Mouse (Mus musculus) mouse embryonic stem cell (cell line): ENCODE measurements around the gene Mrps15.

Experiments used
- in situ Hi-C, 2 experiments: fragments of 300-500 bp; cut with MboI; formaldehyde crosslinking; loops; 1 replicate in 1 of 2; 3 replicates in 1 of 2; pipeline ENCODE4 v1.14.3; 2019 to 2020; ENCODE audit warnings: low sequenced_read_pairs in 2 of 2, low pct_unique_long_range_greater_than_20kb in 1 of 2, mixed read lengths in 1 of 2; ENCODE audit not compliant: unreplicated experiment in 1 of 2

Mrps15 gene

DNA sequence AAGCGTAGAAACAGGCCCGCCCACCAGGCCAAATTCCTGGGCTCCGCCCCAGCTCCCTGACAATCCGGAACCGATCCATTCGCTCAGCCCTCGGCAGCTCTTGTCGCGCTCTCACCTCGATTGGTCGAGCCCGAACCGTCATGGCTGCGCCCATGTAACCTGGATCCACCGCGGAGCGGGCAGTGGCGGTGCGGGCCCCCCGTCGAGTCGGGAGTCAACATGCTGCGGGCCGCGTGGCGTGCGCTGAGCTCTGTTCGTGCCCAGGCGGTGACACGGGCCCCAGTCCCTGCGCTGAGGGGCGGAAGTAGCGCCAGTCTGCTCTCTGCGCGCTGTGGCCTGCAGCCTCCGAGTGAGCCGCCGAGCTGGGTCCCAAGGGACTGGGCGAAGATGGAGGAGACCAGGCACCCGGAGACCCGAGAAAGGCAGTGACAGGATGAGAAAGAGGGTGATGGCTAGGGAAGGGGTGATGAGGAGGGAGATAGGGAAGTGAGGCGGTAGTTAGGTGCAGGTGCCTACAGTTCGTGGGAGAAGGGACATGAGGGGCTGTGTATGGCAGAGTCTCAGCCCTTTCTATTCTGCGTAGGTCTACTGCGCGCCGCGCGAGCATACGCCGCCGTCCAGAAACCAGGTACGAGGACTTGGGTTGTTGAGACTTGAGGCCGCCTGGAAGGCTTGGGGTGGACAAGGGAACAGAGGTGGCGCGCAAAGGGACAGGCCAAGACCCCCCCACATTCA, at the start of gene Mrps15:
Gene Mrps15, plus strand, starts transcription at position 75 of the 735 bp plus-strand sequence.
- in situ Hi-C loops: no loop called here

DNA sequence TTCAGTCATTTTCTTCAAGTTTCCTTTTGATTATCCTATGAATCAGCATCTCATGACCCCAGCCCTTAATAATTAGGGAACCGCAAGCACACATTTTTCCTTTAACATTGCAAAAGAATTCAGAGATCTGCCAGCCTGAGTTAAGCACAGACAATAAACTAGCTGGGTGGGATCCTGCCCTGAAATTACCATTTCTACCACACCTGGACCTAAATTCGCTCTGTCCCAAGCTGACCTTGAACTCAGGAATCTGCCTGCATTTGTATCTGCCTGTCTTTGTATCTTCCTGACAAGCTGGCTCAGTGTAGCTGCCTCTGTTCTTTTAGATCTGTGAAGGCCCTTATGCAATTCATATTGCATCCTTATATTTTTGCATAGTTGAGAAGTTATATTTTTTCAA, 48.9 kb upstream of the Mrps15 start:
- in situ Hi-C loops: no loop called here

DNA sequence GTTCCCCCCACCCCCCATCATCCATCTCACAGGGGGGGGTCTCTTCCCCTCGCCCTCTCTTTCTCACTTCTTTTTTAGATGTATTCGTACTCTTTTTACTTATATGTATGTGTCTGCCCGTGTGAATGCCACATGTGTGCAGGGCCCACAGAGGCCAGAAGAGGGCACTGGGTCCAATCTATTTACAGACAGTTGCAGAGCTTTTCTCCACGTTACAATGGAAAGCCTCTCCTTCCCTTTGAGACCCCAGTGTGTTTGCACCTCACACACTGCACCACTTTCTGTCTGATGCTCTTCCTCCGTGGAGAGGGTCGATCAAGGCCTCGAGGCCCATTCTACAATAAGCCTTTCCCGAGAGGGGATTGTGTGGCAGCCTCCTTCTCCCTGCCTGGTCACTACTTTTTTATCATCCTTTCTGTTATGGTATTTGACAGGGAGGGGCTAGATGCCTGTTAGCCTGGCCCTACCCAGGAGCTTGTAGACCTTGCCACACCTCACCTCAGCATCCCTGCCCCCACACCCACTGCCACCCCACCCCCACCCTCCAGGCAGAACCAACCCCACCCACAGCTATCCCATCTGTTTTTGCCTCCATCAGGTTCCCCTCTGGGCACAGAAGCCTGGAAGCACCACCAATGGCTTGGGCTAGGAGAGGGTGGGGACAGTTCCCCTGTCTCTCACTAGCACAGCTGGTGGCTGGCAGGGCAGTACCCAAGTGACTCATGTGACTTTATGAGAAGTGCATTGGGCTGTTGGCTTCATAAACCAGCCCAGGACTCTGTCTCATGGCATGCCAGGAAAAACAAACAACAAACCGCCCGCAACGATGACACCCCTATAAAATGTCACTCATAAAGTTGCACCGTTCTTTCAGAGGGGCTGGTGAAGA, 45.2 kb upstream of the Mrps15 start:
- in situ Hi-C loops: no loop called here

DNA sequence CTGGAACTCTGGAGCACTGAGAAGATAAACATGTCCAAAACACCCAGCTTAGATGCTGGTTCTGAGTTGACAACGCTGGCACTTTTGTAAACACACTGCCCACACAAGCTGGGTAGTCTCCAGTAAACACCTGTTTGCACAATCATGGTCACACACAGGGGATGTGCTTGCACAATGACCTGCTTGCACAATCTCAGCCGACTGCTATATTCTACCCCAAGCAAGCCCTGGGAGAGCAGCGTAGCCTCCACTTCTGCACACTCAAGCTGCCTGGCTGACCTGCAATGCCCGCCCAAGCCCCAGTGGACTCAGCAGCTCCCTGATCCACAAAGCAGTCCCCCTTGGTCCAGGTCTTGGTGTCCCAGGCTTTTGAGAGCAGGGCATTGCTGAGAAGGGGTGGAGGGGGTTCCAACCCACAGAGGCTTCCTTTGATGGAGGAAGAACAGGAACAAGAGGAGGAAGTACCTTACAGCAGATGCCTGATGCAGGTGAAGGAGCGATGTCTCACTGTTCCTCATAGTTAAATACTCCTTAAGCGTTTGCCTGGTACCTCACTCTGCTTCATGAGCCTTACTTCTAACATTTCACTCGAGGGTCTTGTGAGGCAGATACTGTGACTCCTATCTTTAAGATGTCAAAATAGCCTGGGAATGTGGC, 28.9 kb upstream of the Mrps15 start:
- in situ Hi-C loops: no loop called here

DNA sequence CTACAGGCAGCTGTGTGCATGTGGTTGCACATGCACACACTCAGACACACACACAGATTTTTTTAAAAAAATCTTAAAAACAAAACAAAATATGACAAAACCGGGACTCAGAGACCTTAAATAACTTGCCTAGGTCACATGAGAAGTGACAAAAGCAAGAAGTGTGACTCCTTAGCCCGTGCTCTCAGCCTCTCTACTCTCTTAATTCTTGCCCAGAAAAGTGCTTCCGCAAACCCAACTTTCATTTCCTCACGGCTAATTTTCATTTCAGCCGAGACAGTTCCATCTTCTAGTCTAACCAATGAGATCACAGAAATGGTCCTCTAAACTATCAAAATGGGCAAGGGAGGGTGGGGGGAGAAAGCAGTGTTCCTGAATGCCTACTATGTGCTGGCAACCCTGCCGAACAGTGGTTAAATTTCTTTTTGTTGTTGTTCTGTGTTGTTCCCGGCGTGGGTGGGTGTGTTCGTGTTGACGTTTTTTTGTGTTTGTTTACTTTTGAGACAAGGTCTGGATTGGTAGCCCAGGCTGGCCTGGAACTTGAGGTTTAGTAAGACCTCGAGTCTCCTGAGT, 27.7 kb upstream of the Mrps15 start:
- in situ Hi-C loops: no loop called here

DNA sequence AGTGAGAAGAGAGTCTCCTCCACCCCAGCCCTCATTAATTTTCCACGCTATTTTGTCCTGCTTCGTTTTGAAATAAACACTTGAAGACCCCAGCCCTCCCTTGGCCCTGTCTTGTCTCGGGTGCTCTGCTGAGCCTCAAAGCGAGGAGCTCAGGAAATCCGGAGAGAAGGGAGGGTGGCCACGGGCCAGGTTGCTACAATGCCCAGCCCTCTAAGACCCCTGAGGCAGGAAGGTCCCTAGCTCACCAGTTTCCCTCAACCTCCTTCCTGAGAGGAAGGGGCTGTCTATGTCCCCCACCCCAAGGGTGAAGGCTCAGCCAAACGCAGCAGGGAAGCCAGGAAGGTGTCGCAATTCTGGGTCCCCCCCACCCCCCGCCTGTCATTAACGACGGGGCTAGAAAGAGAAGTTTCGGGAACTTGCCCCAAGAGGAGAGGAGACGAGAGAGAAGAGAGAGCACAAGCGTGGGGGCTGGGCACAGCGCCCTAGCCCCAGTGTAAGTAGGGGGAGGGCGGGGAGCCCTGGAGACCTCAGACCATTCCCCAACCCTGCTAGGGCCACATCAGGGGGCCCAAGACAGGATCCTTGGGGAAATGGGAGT, 22.3 kb upstream of the Mrps15 start, which contains the start of gene Csf3r:
Gene Csf3r, plus strand, starts transcription at position 248 of the 598 bp plus-strand sequence.
- in situ Hi-C loops: no loop called here

DNA sequence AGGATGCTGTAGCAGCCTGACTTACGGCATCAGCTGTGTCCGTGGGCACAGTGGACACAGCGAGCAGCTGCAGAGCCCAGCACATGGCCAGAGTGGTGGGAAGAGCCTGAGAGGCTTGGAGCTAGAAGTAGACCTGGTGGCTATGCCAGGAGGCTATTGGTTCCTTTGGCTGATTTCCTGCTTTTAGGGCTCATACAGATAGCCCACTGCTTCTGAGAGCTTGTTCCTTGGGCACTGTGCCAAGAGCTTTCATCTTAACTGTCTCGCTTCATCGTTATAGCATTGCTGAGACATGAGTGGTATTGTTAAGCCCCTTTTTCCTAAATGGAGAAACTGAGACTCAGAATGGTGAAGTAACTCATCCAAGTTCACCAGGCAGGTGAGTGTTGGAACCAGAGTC, 20.9 kb upstream of the Mrps15 start:
- in situ Hi-C loops: no loop called here

DNA sequence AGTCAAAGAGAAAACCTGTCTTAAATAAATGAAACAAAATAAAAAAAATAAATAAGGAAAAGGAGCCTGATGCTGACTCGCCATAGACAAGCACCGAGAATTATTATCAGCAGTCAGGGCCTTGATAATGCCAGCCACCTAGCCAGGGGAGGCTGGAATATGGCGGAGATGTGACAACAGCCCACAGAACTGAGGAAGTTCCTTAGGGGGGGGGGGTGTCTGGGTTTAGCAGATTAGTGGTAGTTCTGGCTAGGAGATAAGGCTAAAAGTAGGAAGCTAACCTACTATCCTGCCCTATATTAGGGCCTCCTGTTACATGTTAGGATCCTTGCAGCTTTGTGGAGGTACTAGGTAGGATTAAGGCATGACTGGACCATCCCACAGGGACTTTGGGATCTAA, 18.7 kb upstream of the Mrps15 start:
- in situ Hi-C loops: no loop called here

DNA sequence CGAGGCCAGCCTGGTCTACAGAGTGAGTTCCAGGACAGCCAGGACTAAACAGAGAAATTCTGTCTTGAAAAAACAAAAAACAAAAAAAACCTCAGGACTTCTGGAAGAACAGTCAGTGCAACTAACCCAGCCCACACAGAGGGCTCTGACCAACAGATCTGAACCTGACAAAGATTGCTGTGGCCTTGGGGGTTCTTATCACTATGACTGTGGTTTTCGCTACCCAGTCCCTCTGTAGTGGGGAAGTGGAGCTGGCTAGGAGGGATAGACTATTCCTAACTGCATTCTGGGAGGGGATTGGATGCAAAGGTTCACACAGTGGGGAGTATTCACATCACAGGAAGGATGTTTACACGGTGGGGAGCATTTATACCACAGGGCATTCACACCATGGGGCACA, 17.7 kb upstream of the Mrps15 start:
- in situ Hi-C loops: no loop called here

DNA sequence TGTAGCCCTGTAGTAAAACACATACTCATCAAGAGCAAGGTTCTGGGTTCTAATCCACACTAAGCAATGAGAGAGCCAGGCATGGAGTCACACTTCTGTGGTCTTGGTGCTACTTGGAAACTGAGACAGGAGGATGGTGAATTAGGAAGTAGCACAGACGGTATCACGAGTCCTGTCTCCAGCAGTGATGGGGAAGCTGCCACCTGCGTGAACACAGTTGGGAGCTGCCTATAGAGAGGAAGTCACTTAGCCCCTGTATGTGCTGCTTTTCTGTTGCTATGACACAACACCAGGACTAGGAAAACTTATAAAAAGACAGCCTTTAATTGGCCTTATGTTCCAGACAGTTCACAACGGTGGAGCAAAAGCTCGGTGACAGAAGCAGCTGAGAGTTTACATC, 16.0 kb upstream of the Mrps15 start:
- in situ Hi-C loops: no loop called here

DNA sequence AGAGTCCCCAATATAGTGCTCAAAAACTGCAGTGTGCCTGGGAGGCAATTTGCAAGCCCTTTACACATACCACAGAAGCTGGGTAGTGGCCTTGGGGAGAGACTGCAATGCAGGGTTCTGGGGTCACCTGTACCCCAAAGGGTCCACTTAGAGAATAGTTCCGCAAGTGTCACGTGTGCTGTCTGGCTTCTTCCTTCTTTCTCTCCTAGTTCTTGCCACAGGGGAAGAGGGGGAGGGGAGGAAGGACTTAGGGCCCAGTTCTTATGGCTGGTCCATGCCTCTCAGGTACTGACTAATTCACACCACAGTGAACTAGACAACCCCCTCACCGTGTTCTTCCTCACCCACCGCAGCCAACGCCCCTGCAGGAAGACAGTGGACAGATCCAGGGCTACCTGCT, 11.3 kb upstream of the Mrps15 start:
- in situ Hi-C loops: no loop called here

DNA sequence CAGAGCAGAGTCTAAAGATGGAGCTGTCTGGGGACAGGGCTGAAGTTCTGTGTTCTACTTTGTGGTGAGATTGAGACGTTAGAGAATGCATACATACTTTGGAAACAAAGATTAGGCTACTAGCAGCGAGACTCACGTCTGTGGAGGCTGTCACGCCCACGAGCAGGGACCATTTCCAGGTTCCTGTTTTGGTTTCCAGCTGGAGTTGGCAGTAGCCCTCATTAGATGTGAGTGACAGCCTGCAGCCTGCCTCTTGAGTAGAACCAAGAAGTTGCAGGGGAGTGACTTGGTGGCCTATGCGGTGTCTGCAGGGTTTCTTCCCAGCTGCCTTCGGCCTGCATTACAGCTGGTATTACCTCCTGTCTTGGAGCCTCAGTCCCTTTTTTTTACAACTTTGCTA, 4.9 kb downstream of the Mrps15 start:
- in situ Hi-C loops: no loop called here

DNA sequence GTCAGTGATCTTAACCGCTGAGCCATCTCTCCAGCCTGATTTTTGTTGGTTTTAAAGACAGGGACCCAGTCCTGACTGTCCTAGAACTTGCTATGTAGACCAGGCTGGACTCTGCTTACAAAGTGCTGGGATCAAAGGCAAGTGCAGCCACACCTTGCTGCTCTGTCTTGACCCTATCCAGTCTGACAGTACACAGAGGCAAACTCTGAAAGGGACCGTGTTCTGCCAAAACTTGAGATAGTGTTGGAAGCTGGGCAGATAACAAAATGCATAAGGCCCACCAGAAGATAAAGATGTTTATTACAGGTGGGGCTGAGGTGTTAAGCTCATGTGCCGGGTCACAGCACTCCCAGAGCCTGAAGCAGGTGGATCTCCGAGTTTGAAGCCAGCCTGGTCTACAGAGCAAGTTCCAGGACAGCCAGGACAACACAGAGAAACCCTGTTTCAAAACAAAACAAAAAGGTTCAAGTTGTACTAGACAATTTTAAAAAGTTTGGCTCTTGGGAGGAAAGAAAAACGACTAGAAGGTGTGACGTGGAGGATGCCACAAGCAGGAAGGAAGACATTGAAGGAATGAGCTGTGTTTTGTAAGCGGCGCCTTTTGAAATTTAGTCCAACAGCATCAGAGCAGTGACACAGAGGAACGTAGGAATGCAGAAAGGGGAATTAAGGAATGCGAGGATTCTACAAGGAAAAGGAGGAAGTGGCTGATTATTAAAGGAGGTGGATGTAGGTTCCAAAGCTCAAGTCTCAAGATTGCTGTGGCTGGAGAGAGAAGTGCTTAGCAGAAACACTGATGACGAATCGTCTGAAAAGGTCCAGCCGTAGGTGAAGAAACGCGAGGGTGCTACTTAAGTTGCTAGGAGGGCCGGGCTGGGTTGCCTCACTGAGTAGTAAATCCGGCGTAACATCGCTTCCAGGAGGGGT, 10.7 kb downstream of the Mrps15 start:
- in situ Hi-C loops: no loop called here

DNA sequence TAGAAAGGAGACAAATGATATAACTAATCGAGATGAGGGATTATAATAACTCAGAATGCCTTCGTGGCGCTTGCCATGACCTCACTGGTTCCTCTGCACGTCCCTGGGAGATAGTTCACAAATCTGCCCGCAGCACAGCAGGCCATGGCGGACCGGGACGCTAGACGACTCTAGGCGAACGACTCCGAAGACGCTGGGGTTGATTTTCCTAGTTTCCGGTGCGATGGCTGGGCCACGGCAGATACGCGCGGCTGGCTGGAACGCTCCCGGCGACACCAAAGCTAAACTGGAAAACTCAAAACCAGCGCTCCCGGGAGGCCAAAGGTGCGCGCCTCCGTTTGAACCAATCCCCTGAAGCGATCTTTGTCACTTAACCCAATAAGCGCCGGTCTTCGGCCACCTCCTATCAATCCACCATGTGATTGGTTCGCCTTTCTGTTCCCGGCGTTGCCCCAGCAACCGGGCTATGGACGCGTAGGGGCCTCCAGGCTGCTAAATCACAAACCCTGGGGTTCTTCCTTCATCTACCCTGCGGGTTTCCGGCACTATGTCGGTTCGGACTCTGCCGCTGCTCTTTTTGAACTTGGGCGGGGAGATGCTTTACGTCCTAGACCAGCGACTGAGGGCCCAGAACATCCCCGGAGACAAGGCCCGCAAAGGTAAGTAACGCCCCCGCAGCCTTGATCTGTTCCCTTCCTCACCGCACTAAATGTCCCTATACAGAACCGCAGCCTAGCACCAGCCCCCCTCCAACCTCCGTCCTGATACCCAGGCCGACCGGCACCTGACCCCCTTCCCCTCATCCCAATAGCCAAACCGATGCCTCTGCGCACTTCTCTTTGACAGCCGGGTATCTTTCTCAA, 11.6 kb downstream of the Mrps15 start, which contains the start of gene Oscp1:
Gene Oscp1, plus strand, starts transcription at position 432 of the 863 bp plus-strand sequence.
- in situ Hi-C loops: no loop called here

DNA sequence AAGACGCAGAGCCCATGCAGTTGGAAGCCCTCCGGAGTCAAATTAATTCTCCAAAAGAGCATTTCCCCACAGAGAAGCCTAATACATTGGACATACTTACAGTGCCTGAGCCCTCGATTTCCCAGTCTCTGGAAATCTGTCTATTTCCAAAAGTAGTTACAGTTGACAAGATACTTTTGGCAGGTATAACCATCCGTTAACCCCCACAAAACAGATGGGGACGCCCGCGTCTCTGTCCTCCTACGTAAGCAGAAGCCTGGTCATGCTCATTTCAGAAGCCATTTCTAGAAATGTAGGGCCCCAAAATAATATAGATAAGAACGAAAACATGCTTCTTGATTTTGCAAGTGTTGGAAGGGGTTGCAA, 12.3 kb downstream of the Mrps15 start:
- in situ Hi-C loops: no loop called here

DNA sequence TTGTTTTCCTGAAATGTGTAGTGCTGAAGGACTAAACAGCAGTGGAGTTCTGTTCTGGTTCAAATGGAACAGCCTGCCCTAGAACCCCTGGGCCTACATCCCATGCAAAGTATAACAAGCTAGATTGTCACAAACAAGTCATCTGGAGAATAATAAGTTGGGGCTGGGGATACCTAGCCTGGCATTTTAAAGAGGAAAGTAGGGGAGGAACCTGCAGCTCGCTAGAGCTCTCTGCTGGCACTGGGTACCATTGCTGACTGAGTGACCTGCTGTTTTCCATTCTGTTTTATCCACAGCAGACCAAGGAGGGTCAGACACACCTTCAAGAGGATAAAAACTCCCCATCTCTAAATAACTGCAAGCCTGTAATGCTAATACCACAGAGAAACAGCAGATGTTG, 16.1 kb downstream of the Mrps15 start:
- in situ Hi-C loops: no loop called here

DNA sequence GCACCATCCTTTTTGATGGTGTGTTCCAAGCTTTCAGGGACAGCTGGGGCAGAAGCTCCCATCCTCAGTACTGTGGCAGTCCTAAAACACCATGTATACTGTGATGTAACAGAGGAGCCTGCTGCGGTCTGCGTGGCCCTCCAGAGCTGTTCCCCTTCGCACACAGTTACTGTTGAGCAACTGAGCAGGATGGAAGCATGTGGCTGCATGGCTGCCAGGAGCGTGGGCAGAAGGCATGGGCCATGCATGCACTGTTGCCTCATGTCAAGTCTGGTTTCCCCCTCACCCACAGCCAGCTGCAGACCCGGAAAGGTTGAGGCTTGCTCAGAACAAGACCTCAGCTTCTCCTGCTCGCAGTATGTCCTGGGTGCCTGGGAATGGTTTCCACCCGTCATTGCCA, 18.5 kb downstream of the Mrps15 start:
- in situ Hi-C loops: no loop called here
